Mouse (Mus musculus): Measurements from ENCODE around the gene Eya2.

DNA sequence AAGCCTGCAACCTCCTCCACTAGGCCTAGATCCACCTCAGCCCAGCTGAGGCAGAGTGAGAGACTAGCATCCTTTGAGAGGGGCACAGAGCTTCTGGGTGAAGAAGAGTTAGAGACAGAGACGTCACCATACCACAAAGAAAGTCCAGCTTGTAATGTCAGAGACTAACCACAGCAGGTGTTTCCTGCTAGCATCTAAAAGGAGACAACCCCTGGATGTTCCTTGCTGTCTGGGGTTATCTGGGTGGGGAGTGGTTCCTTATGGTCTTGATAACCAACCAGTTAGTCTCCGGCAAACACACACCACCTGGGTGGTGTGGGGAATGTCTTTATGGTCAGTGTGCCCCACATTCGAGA, 198.4 kb downstream of the Eya2 start:
- TF ChIP-seq CTCF (IDR thresholded peaks at IDR 0.05; ENCODE audit: extremely low read depth, insufficient read depth, insufficient read length, insufficient replicate concordance) (no peak), POLR2A (IDR thresholded peaks at IDR 0.05; ENCODE audit: low read depth, low read length) (no peak)
